Mouse (Mus musculus) brain, embryonic 14.5 days (tissue): ENCODE data around the gene Pvr.

Source experiments
- CTCF ChIP-seq: fragments of 200-500 bp; IDR thresholded peaks from 2 replicates; pipeline ENCODE4 v1.5.1; 2012; ENCODE audit warnings: inconsistent platforms, mild to moderate bottlenecking, moderate library complexity, borderline replicate concordance; ENCODE audit not compliant: insufficient read depth, insufficient read length; ENCODE audit errors: extremely low read depth
- POLR2A ChIP-seq: fragments of 200-500 bp; IDR thresholded peaks from 2 replicates; pipeline ENCODE4 v1.6.1; 2012; ENCODE audit warnings: mild to moderate bottlenecking, inconsistent platforms, borderline replicate concordance; ENCODE audit not compliant: poor library complexity, insufficient read depth, insufficient read length, severe bottlenecking; ENCODE audit errors: extremely low read depth

DNA sequence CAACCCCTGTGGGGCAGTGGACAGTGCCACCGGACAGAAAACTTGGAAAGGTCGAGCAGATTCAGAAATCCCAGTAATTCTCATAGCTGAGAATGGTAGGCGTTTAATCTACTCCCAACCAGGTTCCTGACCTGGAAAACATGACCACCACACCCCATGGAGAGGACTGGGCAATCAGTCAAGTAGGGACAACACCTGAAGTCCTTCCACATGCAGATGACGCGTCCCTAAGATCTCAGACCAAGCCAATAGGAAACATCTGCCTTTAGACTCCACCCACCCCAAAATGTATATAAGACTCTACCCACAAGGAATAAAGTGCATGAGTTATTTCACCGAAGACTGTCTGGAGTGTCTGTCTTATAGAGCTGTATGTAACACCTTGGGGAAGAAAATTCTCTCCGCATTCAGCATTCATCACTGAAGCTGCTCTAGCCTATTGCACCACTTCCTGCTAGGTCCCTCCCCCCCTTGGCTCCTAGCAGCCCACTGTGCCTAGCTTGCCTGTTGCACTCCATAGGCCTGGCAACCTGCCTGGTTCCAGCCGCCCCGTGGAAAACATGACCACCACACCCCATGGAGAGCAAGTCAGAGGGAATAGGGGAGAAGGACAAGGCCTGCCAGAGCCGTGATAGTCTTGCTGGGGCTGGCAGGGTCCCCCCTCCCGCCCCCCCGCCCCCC lies 18.7 kb upstream of the Pvr start:
- no peak for TF ChIP-seq CTCF
- no peak for TF ChIP-seq POLR2A
